Mouse (Mus musculus): Measurements from ENCODE around the gene Mtcp1.

DNA sequence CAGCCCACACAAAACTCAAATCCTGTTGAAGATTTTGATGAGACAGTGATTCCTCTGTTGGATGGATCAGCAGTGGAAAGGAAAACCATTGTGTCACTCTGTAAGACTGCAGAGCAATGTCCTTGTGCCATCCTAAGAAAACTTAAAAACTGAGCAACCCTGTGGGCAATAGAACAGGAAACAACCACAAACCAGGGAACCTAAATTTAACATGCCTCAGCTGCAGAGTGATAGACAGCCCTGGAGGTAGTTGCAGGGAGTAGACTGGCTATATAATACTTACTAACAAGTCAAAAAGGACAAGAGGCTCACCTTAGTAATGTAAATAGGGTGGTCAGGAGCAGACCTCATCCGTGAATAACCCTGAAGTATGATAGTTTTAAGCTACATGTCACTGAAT lies 38.2 kb upstream of the Mtcp1 start:
- TF ChIP-seq CTCF (IDR thresholded peaks at IDR 0.05; ENCODE audit: control insufficient read depth, insufficient read depth, insufficient read length): no peak
- TF ChIP-seq USF1 (IDR thresholded peaks at IDR 0.05; ENCODE audit: low read depth): no peak
- TF ChIP-seq MAX (IDR thresholded peaks at IDR 0.05): no peak
- no peak for TF ChIP-seq MYOG (IDR thresholded peaks at IDR 0.05; ENCODE audit: control insufficient read depth, extremely low read depth, insufficient read length)
- TF ChIP-seq MYOD1 (IDR thresholded peaks at IDR 0.05; ENCODE audit: control insufficient read depth, insufficient read length, low read depth): no peak
- no peak for TF ChIP-seq FOSL1 (IDR thresholded peaks at IDR 0.05; ENCODE audit: insufficient read depth, low read length, poor library complexity, severe bottlenecking)
